Mouse (Mus musculus) thymus, adult 2 months (tissue): Measurements from ENCODE around the gene Pfkfb2. TPM values are rescaled to one million over a fixed set of nuclear protein-coding genes. Genes with fewer than 3 reads are reported as not detected.

ENCODE experiments used
- DNase-seq: peaks from one replicate; pipeline ENCODE4 v3.0.0; 2021
- H3K27ac ChIP-seq: fragments of 200-500 bp; 2 replicates; pipeline ENCODE4 v1.5.1; 2012; ENCODE audit warnings: low read length, control low read depth; ENCODE audit not compliant: control insufficient read depth, insufficient read depth
- H3K27me3 ChIP-seq: fragments of 200-500 bp; 2 replicates; pipeline ENCODE4 v1.6.1; 2012; ENCODE audit warnings: mild to moderate bottlenecking, low read length, moderate library complexity, mixed read lengths; ENCODE audit not compliant: control insufficient read depth, insufficient read depth
- H3K36me3 ChIP-seq: fragments of 200-500 bp; 2 replicates; pipeline ENCODE4 v1.6.1; 2012; ENCODE audit warnings: mild to moderate bottlenecking, low read length, moderate library complexity; ENCODE audit not compliant: control insufficient read depth, insufficient read depth
- H3K4me1 ChIP-seq: fragments of 200-500 bp; replicated peaks from 2 replicates; pipeline ENCODE4 v1.6.1; 2012; ENCODE audit warnings: low read length; ENCODE audit not compliant: control insufficient read depth, insufficient read depth
- H3K4me3 ChIP-seq: fragments of 200-500 bp; 2 replicates; pipeline ENCODE4 v1.5.1; 2012; ENCODE audit warnings: mild to moderate bottlenecking, low read length, control low read depth, moderate library complexity; ENCODE audit not compliant: control insufficient read depth, insufficient read depth
- CTCF ChIP-seq: fragments of 200-500 bp; IDR thresholded peaks from 2 replicates; pipeline ENCODE4 v1.5.1; 2012; ENCODE audit warnings: mild to moderate bottlenecking, control low read depth, low read length, moderate library complexity, borderline replicate concordance; ENCODE audit not compliant: control insufficient read depth, poor library complexity, insufficient read depth; ENCODE audit errors: extremely low read depth
- POLR2A ChIP-seq: fragments of 200-500 bp; IDR thresholded peaks from 2 replicates; pipeline ENCODE4 v1.6.1; 2012; ENCODE audit warnings: mild to moderate bottlenecking, low read length, control low read depth, moderate library complexity; ENCODE audit not compliant: control insufficient read depth, poor library complexity, insufficient read depth; ENCODE audit errors: extremely low read depth
- WGBS: fragments of 180-500 bp; shearing (Covaris S2); methylation state at CpG from one replicate; pipeline ENCODE4 v1.1.7; 2018; 5-methylcytosine and 5-hydroxymethylcytosine counted together
- polyA plus RNA-seq: library from polyadenylated mRNA; depleted of rRNA; stranded (reverse); fragments of >200 nt; gene quantifications from 2 replicates; pipeline ENCODE4 v1.2.3, GENCODE M21; 2012

Pfkfb2 gene
- polyA plus RNA-seq, 1 experiment = 9.5 TPM

GRCm38 (mm10) chr1:130746819-130747218 lies 17.8 kb upstream of the Pfkfb2 start:
- Histone ChIP-seq H3K4me3 (no peak overlapping the region), H3K36me3 (no peaks in the 10 kb centered on the region), H3K4me1 (peaks cover 9% of the 10 kb centered on the region), H3K27ac (no peak overlapping the region), H3K27me3 (no peaks in the 10 kb centered on the region)
- TF ChIP-seq POLR2A = no peak
- no peak for TF ChIP-seq CTCF
- DNase-seq = no peak
- WGBS = 94% methylated on average over 3 of the region's 3 CpGs

GRCm38 (mm10) chr1:130745591-130745990 lies 16.5 kb upstream of the Pfkfb2 start:
- Histone ChIP-seq H3K4me3 (no peak overlapping the region), H3K36me3 (no peaks in the 10 kb centered on the region), H3K27ac (no peak overlapping the region), H3K27me3 (no peaks in the 10 kb centered on the region), H3K4me1 (peaks cover 17% of the 10 kb centered on the region)
- WGBS = 99% methylated on average over 3 of the region's 3 CpGs
- DNase-seq = no peak
- TF ChIP-seq CTCF (no peak), POLR2A (no peak)

- H3K4me3 ChIP-seq = no peak overlapping the region
- H3K27me3 ChIP-seq = no peaks in the 10 kb centered on the region
- 96% methylated on average over 5 of the region's 5 CpGs for WGBS
- H3K4me1 ChIP-seq = peaks cover 18% of the 10 kb centered on the region
- TF ChIP-seq POLR2A = no peak
- no peak for TF ChIP-seq CTCF
- no peak overlapping the region for H3K27ac ChIP-seq
- no peak for DNase-seq
- no peaks in the 10 kb centered on the region for H3K36me3 ChIP-seq
These were observed 15.9 kb upstream of the Pfkfb2 start for GRCm38 (mm10) chr1:130744961-130745360.

DNA sequence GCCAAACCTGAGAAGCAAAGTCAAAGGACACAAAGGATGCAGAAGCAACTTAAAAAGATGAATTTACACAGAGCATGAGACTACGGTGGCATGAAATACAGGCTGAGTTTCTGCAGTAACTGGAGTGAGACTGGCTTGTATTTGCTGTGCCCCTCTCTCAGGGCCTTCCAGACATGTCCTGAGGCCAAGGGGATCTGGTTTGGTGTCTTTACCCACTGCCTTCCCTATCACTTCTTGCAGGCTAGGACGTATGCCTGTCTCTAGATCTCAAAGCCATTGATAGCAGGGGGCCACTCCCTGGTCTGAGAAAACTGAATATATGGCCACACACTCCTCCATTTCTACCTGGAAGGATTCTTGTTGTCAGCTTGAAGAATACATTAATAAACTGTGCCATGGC lies 15.2 kb upstream of the Pfkfb2 start:
- peaks cover 18% of the 10 kb centered on the region for H3K4me1 ChIP-seq
- no peaks in the 10 kb centered on the region for H3K36me3 ChIP-seq
- DNase-seq = no peak
- H3K27me3 ChIP-seq = no peaks in the 10 kb centered on the region
- TF ChIP-seq POLR2A (no peak), CTCF (no peak)
- no peak overlapping the region for H3K4me3 ChIP-seq
- H3K27ac ChIP-seq = no peak overlapping the region
- 89% methylated on average over 2 of the region's 2 CpGs for WGBS

DNA sequence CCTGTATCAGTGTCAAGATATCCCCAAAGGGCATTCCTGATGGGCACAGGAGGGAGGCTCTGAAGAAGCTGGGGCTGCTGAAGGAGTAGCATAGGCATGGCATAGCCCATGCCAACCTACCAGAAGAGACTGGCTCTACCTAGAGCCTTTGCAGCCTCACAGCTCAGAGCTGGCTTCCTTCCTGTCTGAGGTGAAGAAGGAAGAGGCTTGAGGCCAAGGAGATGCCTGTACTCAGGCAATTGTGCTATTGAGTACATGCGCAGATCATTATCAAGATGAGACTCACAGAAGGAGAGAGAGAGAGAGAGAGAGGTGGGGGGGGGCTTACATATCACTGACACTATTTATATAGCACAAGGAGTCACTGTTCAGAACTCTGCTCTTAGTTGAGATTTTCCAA lies 14.7 kb upstream of the Pfkfb2 start:
- Histone ChIP-seq H3K4me1 (peaks cover 17% of the 10 kb centered on the region), H3K4me3 (no peak overlapping the region), H3K27me3 (no peaks in the 10 kb centered on the region), H3K27ac (peak overlapping the region; percentile 44; the same call in 1 of the 2 replicates), H3K36me3 (no peaks in the 10 kb centered on the region)
- WGBS = 30% methylated on average over 1 of the region's 1 CpGs
- DNase-seq = peak; percentile 13
- TF ChIP-seq CTCF (no peak), POLR2A (no peak)

GRCm38 (mm10) chr1:130742201-130742600 lies 13.1 kb upstream of the Pfkfb2 start:
- 92% methylated on average over 7 of the region's 7 CpGs for WGBS
- no peaks in the 10 kb centered on the region for H3K27me3 ChIP-seq
- H3K4me3 ChIP-seq = no peak overlapping the region
- no peak overlapping the region for H3K27ac ChIP-seq
- TF ChIP-seq POLR2A (no peak), CTCF (no peak)
- no peaks in the 10 kb centered on the region for H3K36me3 ChIP-seq
- H3K4me1 ChIP-seq = peaks cover 16% of the 10 kb centered on the region
- no peak for DNase-seq
